Mouse (Mus musculus) splenic B cell, adult 2 months (primary cell): ENCODE data around the gene Terf2.
"Not testable (repeated sequence)": the region's sequence is repeated elsewhere in the genome, so short reads cannot be mapped to it uniquely, and the experiment has no call there.

ENCODE experiments used
- DNase-seq: peaks from one replicate; pipeline ENCODE4 v3.0.0-alpha.2; 2011; ENCODE audit warnings: low read depth, low spot score
- H3K27me3 ChIP-seq: 2 replicates; pipeline ENCODE4 v1.6.1; 2012; ENCODE audit warnings: mild to moderate bottlenecking, low read length, moderate library complexity, mixed read lengths; ENCODE audit not compliant: control insufficient read depth, poor library complexity, insufficient read depth, severe bottlenecking
- H3K36me3 ChIP-seq: 2 replicates; pipeline ENCODE4 v1.6.1; 2012; ENCODE audit warnings: mild to moderate bottlenecking, low read length, moderate library complexity, mixed read lengths; ENCODE audit not compliant: control insufficient read depth, poor library complexity, insufficient read depth, severe bottlenecking

Terf2 gene

DNA sequence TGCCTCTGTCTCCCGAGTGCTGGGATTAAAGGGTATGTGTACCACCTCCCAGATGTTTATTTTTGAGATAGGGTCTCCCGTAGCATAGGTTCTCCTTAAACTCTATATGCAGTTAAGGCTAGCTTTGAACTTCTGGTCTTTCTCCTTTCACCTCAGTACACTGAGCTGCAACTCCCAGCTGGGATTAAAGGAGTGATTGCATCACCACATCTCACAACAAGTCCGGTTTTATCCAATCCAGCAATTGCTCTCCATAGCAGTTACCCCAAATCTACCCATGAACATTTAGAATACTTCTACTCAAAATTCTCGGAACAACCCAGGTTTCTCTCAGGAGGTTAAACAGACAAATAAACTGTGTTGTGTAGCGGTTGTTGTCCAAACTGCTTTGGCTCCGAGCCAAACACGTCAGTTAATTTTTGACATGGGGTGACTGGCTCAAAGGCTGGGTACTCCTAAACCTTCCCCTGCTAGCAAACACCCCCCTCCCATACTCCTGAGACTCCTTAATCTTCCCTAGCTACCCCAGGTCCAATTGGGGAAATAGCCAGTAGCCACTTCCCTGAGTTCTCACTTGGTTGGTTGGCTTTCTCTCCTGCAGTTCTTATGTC is 25.4 kb upstream of the Terf2 start:
- no peak for DNase-seq
- H3K36me3 ChIP-seq = no peaks in the 10 kb centered on the region

DNA sequence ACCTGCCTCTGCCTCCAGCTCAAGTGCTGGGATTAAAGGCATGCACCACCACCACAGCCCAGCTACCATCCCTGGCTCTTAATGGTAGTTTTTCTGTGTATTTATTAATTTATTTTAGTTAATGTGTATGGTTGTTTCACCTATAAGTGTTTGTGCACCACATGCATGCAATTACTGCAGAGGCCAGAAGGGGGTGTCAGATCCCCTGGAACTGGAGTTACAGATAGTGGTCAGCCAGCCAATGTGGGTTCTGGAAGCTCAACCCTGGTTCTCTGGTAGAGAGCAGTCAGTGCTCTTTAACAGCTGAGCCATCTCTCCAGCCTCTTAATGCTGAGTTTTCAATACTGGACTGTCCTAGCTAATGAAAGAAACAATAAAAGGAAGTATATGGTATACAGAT is 24.5 kb upstream of the Terf2 start:
- Histone ChIP-seq H3K27me3 (no peaks in the 10 kb centered on the region), H3K36me3 (no peaks in the 10 kb centered on the region)
- no peak for DNase-seq

More for the DNA sequence above, 25.4 kb upstream of the Terf2 start:
- no peaks in the 10 kb centered on the region for H3K27me3 ChIP-seq

DNA sequence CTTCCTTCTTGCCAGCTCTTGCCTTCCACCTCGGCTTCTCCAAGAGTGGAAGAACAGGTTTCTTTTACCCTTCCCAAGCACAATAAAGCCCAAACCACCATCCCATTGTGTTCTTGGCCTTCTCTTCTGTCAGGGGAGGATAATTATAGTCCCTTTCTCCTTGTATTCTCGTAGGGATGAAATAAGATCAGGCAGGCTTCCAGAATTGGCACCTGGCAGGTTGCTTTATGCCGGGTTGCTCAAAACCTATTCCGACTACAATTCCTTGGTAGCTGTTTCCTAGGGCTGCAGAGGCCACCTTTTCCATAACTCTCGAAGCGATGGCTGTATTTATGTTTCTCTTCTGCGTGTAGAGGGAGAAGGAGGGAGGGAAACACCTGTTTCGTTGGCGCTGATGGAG is 23.1 kb upstream of the Terf2 start:
- DNase-seq = no peak
- no peaks in the 10 kb centered on the region for H3K27me3 ChIP-seq
- H3K36me3 ChIP-seq = no peaks in the 10 kb centered on the region

DNA sequence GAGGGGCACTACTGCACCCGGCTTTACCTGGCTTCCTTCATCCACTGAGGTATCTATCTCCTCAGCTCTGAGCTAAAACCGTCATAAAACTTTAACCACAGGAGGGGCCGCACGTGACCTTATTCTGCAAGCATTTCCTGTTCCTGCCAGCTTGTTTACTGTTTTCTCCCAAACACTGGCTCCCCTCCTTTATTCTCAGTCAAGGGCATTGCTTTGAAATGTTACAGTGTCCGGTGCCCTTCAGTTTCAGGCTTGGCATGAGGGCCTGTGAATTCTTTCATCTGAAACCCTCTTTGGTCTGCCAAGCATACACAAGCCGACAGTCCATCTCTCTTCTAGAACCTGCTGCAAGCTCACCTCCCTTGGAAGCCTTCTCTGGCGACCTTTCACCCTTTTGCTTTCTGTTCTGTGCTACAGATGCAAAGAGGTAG is 22.5 kb upstream of the Terf2 start:
- H3K27me3 ChIP-seq = no peaks in the 10 kb centered on the region
- no peak for DNase-seq
- no peaks in the 10 kb centered on the region for H3K36me3 ChIP-seq

DNA sequence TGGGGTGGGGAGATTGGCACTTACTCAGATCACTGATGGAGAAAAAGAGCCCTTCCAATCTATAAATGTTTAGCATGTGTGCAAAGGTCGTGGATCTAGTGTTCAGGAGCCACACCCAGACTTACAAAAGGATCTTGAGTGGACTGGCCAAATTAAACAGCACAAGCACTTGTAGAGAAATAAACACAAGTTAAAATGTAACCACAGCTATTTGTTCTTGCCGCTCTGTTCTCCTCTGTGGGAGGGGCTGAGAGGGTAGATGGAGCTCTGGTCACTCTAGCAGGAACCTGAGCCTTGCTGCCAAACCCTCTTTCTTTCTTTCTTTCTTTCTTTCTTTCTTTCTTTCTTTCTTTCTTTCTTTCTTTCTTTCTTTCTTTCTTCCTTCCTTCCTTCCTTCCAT is 20.7 kb upstream of the Terf2 start:
- DNase-seq = no peak
- Histone ChIP-seq H3K27me3 (no peaks in the 10 kb centered on the region), H3K36me3 (no peaks in the 10 kb centered on the region)

DNA sequence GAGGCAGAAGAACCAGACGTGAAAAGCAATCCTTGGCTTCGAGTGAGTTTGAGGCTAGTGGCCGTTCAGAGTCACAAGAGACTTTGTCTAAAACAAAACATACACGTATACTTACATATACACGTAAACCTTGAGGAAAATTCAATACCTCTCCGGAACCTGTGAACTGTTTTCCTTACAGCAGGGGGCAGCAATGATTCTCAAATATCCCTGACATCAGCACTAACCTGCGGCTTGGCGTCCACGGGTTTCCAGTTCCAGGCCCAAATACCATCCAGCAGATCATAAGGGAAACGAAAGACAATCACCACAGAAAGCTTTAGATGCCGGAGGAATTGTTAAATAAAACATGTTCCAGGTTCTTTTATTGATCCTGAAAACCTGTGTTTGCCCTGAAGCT is 19.7 kb upstream of the Terf2 start:
- peak; percentile 84 for DNase-seq
- H3K27me3 ChIP-seq = no peaks in the 10 kb centered on the region
- no peaks in the 10 kb centered on the region for H3K36me3 ChIP-seq

DNA sequence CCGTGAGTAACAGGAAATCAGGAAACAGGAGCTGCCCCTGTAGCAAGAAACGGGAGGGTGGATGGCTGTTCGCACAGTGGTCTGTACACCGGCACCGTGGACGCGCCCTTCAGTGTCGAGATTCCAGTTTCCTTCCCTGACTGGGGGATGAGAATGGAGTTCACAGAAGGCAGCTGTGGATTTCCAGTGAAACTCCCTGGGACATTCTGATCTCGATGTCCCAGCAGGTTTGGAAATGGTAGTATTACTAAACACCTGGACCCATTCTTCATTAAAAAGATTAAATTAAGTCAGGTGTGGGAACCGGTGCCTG is 18.6 kb upstream of the Terf2 start:
- H3K36me3 ChIP-seq = no peaks in the 10 kb centered on the region
- no peak for DNase-seq

DNA sequence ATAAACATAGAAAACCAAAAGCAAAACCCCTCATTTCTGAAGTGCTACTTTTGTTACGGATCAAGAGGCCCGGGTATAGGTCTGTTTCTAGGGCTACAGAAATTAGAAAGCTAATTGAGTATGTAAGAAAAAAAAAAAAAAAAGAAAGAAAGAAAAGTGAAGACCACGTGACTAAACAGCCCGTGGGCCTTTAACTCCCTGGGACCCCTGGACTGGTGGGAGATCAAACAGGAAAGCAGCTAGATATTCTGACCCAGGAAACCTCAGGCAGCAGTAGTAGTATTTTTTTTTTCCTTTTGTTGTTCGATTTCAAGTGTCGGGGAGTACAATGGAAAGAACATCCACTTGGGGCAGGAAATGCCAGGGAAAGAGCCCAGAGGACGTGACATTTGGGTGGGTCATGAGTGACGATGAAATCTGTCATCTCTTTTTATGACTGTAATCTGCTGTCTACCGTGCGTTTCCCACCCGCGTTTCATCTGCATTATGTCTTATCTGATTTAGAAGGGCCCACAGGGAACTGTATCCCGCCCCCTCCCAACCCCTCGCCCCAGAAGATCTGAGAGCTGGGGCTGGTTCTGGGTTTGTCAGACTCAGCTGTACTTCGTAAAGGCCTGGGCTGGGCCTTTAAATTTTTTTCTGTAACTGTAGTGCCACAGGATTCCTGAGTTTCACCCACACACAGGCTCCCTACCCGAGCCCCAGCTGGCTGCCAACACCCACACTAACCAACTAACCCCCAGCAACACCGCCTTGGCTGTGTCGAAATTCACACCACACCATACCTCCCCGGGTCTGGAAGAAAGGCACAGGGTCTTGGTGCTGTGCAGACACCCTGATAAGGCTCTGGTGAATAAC is 18.0 kb upstream of the Terf2 start:
- no peak for DNase-seq

More for the DNA sequence above, 18.6 kb upstream of the Terf2 start:
- H3K27me3 ChIP-seq = no peaks in the 10 kb centered on the region

DNA sequence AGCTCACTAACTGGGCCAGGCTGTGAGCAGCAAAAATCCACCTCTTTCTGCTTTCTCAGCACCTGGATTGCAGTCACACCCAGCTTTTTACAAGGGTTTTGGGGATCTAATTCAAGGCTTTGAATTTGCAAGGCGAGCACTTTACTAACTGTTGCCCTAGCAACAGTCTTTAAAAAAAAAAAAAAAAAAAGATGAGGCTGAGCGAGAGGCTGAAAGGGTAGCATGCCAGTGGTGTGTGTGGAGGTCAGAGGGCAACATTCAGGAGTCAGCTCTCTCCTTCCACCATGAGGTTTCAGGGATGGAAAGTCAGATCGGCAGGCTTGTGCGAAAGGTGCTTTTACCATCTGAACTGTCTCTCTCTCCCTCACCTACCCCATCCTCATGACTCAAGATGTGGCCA is 16.9 kb upstream of the Terf2 start:
- no peaks in the 10 kb centered on the region for H3K36me3 ChIP-seq
- H3K27me3 ChIP-seq = no peaks in the 10 kb centered on the region
- no peak for DNase-seq

More for the DNA sequence above, 18.0 kb upstream of the Terf2 start:
- Histone ChIP-seq H3K36me3 (no peaks in the 10 kb centered on the region), H3K27me3 (no peaks in the 10 kb centered on the region)

DNA sequence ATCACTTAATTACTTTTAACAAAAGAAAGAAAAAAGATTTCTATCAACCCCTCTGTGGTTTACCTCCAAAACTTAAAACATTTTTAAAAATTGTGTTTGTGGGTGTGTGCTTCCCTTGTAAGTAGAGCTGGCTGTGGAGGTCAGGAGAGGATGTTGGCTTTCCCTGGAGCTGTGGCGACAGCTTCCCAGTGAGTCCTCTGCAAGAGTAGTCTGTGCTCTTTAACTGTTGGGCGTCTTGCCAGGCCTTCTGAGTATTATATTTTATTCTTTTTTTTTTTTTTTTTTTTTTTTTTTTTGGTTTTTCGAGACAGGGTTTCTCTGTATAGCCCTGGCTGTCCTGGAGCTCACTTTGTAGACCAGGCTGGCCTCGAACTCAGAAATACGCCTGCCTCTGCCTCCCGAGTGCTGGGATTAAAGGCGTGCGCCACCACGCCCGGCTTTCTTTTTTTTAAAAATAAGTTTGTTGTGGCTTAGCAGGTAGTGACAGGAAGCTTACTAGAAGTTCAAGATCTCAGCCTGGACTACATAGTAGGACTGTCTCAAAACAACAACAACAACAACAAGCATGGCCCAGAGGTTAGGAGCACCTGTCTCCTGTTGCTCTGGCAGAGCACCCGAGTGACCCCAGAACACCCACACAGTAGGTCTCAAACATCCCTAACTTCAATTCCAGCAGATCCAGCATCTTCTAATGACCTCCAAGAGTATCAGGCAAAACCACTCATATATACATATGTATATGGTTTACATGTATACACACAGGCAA is 15.2 kb upstream of the Terf2 start:
- H3K36me3 ChIP-seq = no peaks in the 10 kb centered on the region
- DNase-seq = no peak
- H3K27me3 ChIP-seq = no peaks in the 10 kb centered on the region

DNA sequence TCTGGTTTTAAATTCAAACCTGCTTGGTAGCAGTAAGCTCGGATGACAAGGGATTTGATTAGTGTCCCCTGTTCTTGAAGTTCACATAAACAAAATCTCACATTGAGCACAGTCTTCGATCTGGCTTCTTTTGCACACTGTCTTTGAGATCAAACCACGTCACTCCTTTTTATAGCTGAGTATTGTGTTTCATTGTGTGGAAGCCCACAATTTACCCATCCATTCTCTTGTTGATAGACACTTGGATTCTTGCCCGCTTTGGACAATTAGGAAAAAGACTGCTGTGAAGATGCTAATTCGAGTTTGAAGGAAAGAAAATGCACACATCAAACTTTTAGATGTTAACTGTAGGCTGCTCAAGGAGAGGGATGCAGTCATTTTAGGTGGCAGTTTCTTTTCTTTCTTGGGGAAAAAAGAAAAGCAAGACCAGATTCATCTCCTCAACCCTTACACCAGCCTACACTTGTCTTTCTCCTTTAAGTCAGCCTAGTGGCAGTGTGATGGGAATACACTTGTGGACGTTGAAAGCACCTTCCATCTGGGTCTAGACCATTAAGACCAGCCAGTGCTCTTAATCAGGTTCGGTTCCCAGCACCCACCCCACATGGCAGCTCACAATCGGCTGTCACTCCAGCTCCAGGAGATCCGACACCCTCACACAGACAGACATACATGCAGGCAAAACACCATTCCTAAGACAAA is 14.4 kb upstream of the Terf2 start:
- Histone ChIP-seq H3K27me3 (no peaks in the 10 kb centered on the region), H3K36me3 (no peaks in the 10 kb centered on the region)
- no peak for DNase-seq

DNA sequence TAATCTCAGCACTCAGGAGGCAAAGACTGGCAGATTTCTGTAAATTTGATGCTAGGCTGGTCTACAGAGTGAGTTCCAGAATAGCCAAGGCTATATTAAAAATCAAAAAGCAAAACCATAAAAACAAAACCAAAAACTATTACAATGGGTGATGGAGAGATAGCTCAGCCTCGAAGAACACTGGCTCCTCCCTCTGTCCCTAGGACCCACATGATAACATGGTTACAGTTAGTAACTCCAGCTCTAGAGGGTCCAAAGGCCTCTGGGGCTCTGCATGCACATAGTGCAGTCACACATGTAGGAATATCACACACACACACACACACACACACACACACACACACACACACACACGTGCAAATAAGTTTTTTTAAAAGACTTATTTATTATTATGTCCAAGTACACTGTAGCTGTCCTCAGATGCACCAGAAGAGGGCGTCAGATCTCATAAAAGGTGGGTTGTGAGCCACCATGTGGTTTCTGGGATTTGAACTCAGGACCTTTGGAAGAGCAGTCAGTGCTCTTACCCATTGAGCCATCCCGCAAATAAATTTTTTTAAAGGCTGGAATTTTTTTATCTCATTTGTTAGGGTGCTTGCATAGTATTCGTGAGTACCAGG is 13.6 kb upstream of the Terf2 start:
- peak; percentile 18 for DNase-seq
- no peaks in the 10 kb centered on the region for H3K27me3 ChIP-seq
- no peaks in the 10 kb centered on the region for H3K36me3 ChIP-seq

DNA sequence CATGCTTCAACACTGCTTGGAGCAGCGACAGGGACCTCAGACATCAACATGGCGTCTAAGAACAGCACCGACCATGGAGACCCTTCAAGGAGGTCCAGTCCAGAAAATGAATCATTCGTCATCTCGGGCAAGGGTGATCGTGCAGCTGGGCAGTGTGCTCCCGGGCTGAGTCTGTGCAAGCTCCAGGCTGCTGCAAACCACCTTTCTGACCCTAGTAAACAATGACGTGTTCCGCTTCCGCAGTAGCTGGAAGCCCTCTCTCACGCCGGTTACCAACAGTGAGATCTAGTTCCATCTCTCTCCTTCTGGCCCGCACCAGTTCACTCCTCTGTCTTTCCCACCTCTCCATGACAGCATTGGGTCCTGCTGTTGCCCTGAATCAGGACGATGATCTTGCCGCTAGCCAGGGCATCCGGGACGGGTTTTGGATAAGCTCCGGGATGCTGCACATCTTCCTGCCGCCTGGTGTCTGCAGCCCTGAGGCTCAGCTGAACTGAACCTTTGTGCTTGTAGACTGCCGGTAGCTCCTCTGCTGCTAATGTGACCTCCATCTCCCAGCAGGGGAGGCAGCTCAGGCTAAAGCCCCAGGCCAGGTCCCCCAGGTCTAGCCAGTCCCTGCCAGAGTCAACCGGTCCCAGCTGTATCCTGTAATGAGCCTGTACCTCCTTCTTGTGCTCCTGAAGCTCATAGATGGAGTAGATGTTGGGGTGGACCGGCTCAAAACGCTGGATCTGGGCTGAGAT is 12.8 kb upstream of the Terf2 start:
- DNase-seq = no peak
- Histone ChIP-seq H3K27me3 (no peaks in the 10 kb centered on the region), H3K36me3 (no peaks in the 10 kb centered on the region)

DNA sequence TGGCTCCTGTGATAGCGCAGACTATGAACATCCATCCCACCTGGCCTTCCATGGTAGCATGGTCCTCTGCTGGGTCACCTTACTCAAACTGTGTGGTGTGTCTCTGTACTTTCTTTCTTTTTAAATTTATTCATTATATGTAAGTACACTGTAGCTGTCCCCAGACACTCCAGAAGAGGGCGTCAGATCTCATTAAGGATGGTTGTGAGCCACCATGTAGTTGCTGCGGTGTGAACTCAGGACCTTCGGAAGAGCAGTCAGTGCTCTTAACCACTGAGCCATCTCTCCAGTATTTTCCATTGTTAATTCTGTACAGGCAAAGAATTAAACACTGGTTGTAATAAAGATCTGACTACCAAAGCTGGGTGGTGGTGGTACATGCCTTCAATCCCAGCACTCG is 11.7 kb upstream of the Terf2 start:
- H3K27me3 ChIP-seq, DNase-seq, H3K36me3 ChIP-seq: not testable (repeated sequence)
